ENCODE assay signal across 8 mouse cellular contexts in the genomic region with DNA sequence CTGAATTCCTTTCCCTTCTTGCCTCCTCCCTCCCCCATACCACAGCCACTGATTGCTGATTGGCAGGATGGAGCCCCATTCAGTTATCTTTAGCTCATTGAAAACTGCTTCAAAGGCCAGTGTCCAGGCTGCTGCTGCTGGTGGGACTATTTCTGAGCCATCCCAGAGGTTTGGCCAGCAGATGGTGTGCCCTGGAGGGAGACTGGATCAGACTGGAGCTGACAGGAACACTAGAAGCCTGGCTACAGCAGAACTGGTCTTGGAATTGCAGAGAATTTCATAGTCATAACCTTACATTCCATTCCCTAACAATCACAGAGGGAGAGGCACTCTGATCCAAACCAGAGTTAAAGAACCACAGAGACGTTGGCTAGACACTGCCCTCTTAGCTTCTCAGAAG.
DNase-seq lines count a peak whose midpoint lies in the region; ATAC-seq and TF ChIP-seq lines count a peak whose summit lies in the region.

No protein-coding gene starts in this region.

- H3K36me3 ChIP-seq in testis, adult 2 months (ENCODE audit: control insufficient read depth, insufficient read depth, low read length), result no peaks in the 10 kb centered on the region
- no peaks in the 10 kb centered on the region for H3K36me3 ChIP-seq in limb, embryonic 13.5 days
- no peaks in the 10 kb centered on the region for H3K36me3 ChIP-seq in midbrain, embryonic 14.5 days (ENCODE audit: control insufficient read depth, insufficient read depth, low read length)

- peak; percentile 58 for ATAC-seq in limb, embryonic 13.5 days (ENCODE audit: low FRiP score, low read depth)
- no peak for ATAC-seq in megakaryocyte, adult 5-6 weeks (ENCODE audit: poor library complexity, severe bottlenecking)
- ATAC-seq in midbrain, embryonic 14.5 days (ENCODE audit: low FRiP score, low TSS enrichment), result no peak

- no peak overlapping the region for H3K4me3 ChIP-seq in testis, adult 2 months (ENCODE audit: control insufficient read depth, low read depth, low read length)
- no peak overlapping the region for H3K4me3 ChIP-seq in limb, embryonic 13.5 days
- H3K4me3 ChIP-seq in midbrain, embryonic 14.5 days (replicated peaks; ENCODE audit: low read depth, low read length), result no peak overlapping the region

- no peaks in the 10 kb centered on the region for H3K9me3 ChIP-seq in limb, embryonic 13.5 days
- H3K9me3 ChIP-seq in midbrain, embryonic 14.5 days (ENCODE audit: control insufficient read depth, low read length), result no peaks in the 10 kb centered on the region

- no peak for TF ChIP-seq POLR2A in testis, adult 2 months (IDR thresholded peaks at IDR 0.05; ENCODE audit: control insufficient read depth, low read depth, low read length)

- H3K9ac ChIP-seq in limb, embryonic 13.5 days, result no peak overlapping the region
- no peak overlapping the region for H3K9ac ChIP-seq in midbrain, embryonic 14.5 days (replicated peaks; ENCODE audit: low read length)

- intact Hi-C loops in heart, postnatal 10 days (cut with DNase I), result no loop called here

- 0 out of 2 replicates have a peak overlapping the region, but pooled peaks have one; percentile 25 for H3K27ac ChIP-seq in testis, adult 2 months (ENCODE audit: control insufficient read depth, insufficient read depth, low read depth, low read length)
- H3K27ac ChIP-seq in limb, embryonic 13.5 days, result peak overlapping the region; percentile 73
- H3K27ac ChIP-seq in midbrain, embryonic 14.5 days (replicated peaks; ENCODE audit: low read depth, low read length), result no peak overlapping the region

- H3K4me1 ChIP-seq in testis, adult 2 months (ENCODE audit: control insufficient read depth, insufficient read depth, low read length), result no peaks in the 10 kb centered on the region
- peaks cover 38% of the 10 kb centered on the region for H3K4me1 ChIP-seq in limb, embryonic 13.5 days
- H3K4me1 ChIP-seq in midbrain, embryonic 14.5 days (ENCODE audit: control insufficient read depth, insufficient read depth, low read length), result no peaks in the 10 kb centered on the region

- DNase-seq in testis, postnatal 10 days (ENCODE audit: low spot score), result no peak
- DNase-seq in heart, postnatal 10 days, result peak; percentile 63 to 64
- DNase-seq in spleen, postnatal 10 days (ENCODE audit: low spot score in 2 of 2), result no peak
- no peak for DNase-seq in cerebellum, adult 9-10 months
- DNase-seq in midbrain, embryonic 14.5 days, result no peak

- no peak overlapping the region for H3K4me2 ChIP-seq in limb, embryonic 13.5 days (replicated peaks)
- no peak overlapping the region for H3K4me2 ChIP-seq in midbrain, embryonic 14.5 days (ENCODE audit: low read length)

- 16% methylated on average over 1 of the region's 1 CpGs for WGBS in limb, embryonic 13.5 days
- 51% methylated on average over 1 of the region's 1 CpGs for WGBS in midbrain, embryonic 14.5 days

- H3K27me3 ChIP-seq in testis, adult 2 months (ENCODE audit: control insufficient read depth, insufficient read depth, low read length), result no peaks in the 10 kb centered on the region
- H3K27me3 ChIP-seq in limb, embryonic 13.5 days, result no peaks in the 10 kb centered on the region
- H3K27me3 ChIP-seq in midbrain, embryonic 14.5 days (ENCODE audit: control insufficient read depth, insufficient read depth, low read length), result no peaks in the 10 kb centered on the region

- no peak for TF ChIP-seq CTCF in testis, adult 2 months (IDR thresholded peaks at IDR 0.05; ENCODE audit: control insufficient read depth, insufficient read depth, insufficient replicate concordance, low read depth, low read length)

Comparison
In these comparisons a context has a peak if more than half of its experiments do, and no peak if none do; other contexts are left out.
1. DNase-seq: peak in heart, postnatal 10 days (2 of 2); none in testis, postnatal 10 days (single experiment), spleen, postnatal 10 days (0 of 2), cerebellum, adult 9-10 months (single experiment) and midbrain, embryonic 14.5 days (single experiment).